Mouse (Mus musculus) thymus, adult 2 months (tissue): ENCODE results near the gene Phb. TPM values are rescaled to one million over a fixed set of nuclear protein-coding genes. Genes with fewer than 3 reads are reported as not detected.

Source experiments
- DNase-seq: peaks from one replicate; pipeline ENCODE4 v3.0.0; 2021
- H3K27ac ChIP-seq: fragments of 200-500 bp; 2 replicates; pipeline ENCODE4 v1.5.1; 2012; ENCODE audit warnings: low read length, control low read depth; ENCODE audit not compliant: control insufficient read depth, insufficient read depth
- H3K27me3 ChIP-seq: fragments of 200-500 bp; 2 replicates; pipeline ENCODE4 v1.6.1; 2012; ENCODE audit warnings: mild to moderate bottlenecking, low read length, moderate library complexity, mixed read lengths; ENCODE audit not compliant: control insufficient read depth, insufficient read depth
- H3K36me3 ChIP-seq: fragments of 200-500 bp; 2 replicates; pipeline ENCODE4 v1.6.1; 2012; ENCODE audit warnings: mild to moderate bottlenecking, low read length, moderate library complexity; ENCODE audit not compliant: control insufficient read depth, insufficient read depth
- H3K4me1 ChIP-seq: fragments of 200-500 bp; replicated peaks from 2 replicates; pipeline ENCODE4 v1.6.1; 2012; ENCODE audit warnings: low read length; ENCODE audit not compliant: control insufficient read depth, insufficient read depth
- H3K4me3 ChIP-seq: fragments of 200-500 bp; 2 replicates; pipeline ENCODE4 v1.5.1; 2012; ENCODE audit warnings: mild to moderate bottlenecking, low read length, control low read depth, moderate library complexity; ENCODE audit not compliant: control insufficient read depth, insufficient read depth
- CTCF ChIP-seq: fragments of 200-500 bp; IDR thresholded peaks from 2 replicates; pipeline ENCODE4 v1.5.1; 2012; ENCODE audit warnings: mild to moderate bottlenecking, control low read depth, low read length, moderate library complexity, borderline replicate concordance; ENCODE audit not compliant: control insufficient read depth, poor library complexity, insufficient read depth; ENCODE audit errors: extremely low read depth
- POLR2A ChIP-seq: fragments of 200-500 bp; IDR thresholded peaks from 2 replicates; pipeline ENCODE4 v1.6.1; 2012; ENCODE audit warnings: mild to moderate bottlenecking, low read length, control low read depth, moderate library complexity; ENCODE audit not compliant: control insufficient read depth, poor library complexity, insufficient read depth; ENCODE audit errors: extremely low read depth
- WGBS: fragments of 180-500 bp; shearing (Covaris S2); methylation state at CpG from one replicate; pipeline ENCODE4 v1.1.7; 2018; 5-methylcytosine and 5-hydroxymethylcytosine counted together
- polyA plus RNA-seq: library from polyadenylated mRNA; depleted of rRNA; stranded (reverse); fragments of >200 nt; gene quantifications from 2 replicates; pipeline ENCODE4 v1.2.3, GENCODE M21; 2012

Phb gene
- polyA plus RNA-seq, 1 experiment, result 103 TPM

DNA sequence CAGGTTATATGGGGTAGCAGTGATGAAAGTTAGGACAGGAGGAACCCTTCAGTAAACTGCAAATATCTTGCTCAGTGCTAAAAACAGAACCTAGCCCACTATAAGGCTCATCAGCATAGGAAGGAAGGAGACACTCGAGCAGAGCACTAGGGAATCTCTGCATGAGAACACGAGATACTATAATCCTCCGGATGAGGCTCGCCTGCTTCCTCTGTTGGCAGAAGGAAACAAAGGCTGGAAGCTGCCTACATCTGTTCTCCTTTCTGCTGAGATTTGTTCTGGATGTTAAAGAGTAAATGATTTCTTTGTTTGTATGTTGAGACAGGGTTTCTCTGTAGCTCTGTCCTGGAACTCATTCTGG is 38.2 kb downstream of the Phb start:
- TF ChIP-seq POLR2A (no peak), CTCF (no peak)
- H3K4me1 ChIP-seq, result no peaks in the 10 kb centered on the region
- H3K27me3 ChIP-seq, result no peaks in the 10 kb centered on the region
- no peaks in the 10 kb centered on the region for H3K36me3 ChIP-seq
- no peak overlapping the region for H3K4me3 ChIP-seq
- DNase-seq, result no peak
- H3K27ac ChIP-seq, result no peak overlapping the region
- 80% methylated on average over 4 of the region's 4 CpGs for WGBS

DNA sequence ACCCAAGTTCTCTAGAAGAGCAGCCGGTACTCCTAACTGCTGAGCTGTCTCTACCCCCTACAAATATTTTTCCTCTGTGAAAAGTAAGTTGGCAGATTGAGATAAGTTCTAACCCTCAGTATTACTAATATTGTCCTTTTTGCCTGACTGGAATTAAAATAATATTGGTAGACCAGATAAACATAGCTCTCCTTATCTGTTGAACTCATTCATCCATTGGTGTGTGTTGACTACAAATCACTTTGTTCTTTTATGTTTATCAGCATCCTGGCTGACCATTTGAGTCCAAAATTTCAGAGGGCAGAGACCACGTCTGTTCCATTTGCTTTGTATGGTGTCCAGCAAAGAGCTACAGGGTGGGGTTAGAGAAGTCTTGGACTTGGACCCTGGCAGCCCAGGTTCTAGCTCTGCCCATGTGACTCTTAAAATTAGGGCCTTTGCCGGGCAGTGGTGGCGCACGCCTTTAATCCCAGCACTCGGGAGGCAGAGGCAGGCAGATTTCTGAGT is 42.8 kb downstream of the Phb start:
- no peak overlapping the region for H3K27ac ChIP-seq
- TF ChIP-seq CTCF, result no peak
- no peak for TF ChIP-seq POLR2A
- peaks cover 5% of the 10 kb centered on the region for H3K4me1 ChIP-seq
- DNase-seq, result no peak
- no peaks in the 10 kb centered on the region for H3K27me3 ChIP-seq
- no peak overlapping the region for H3K4me3 ChIP-seq
- no peaks in the 10 kb centered on the region for H3K36me3 ChIP-seq
- WGBS, result 97% methylated on average over 6 of the region's 6 CpGs

DNA sequence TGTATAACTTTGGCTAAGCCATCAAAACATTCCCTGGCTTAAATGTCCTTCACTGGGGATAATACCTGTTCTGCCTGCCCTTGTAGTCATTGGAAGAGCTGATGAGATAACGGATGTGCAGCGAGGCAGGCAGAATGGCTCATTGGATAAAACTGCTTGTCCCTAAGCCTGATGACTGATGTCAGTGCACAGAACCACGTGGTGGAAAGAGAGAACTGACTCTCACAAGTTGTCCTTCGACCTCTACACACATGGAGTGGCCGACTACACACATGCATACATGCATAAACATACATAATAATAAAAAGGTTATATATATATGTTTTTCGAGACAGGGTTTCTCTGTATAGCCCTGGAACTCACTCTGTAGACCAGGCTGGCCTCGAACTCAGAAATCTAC is 43.7 kb downstream of the Phb start:
- TF ChIP-seq CTCF (no peak), POLR2A (no peak)
- Histone ChIP-seq H3K36me3 (no peaks in the 10 kb centered on the region), H3K4me3 (no peak overlapping the region), H3K4me1 (peaks cover 5% of the 10 kb centered on the region), H3K27ac (no peak overlapping the region), H3K27me3 (no peaks in the 10 kb centered on the region)
- WGBS, result 89% methylated on average over 7 of the region's 7 CpGs
- no peak for DNase-seq

DNA sequence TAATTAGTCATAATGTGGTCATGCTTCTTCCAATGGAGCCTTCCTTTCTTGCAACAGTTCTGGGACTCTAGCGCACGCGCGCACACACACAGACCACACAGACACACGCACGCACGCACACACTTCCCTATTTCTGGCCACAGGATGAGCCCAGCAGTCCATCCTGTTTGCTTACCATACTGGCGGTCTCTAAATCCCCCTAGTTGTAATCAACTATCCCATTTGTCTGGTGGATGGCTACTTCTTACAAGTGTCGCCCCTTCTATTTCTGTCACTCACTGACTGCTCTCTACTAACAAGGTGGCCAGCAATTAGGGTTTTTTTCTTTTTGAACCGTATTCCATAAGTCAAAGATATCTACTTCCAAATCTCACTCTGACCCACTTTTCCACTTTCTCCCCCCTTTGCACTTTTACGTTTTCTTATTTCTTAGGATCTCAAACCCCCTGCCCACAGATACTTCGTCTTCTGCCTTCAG is 45.4 kb downstream of the Phb start:
- 5% methylated on average over 12 of the region's 12 CpGs for WGBS
- DNase-seq, result peak; percentile 16
- TF ChIP-seq POLR2A (no peak), CTCF (no peak)
- peaks cover 9% of the 10 kb centered on the region for H3K4me1 ChIP-seq
- H3K27me3 ChIP-seq, result no peaks in the 10 kb centered on the region
- no peaks in the 10 kb centered on the region for H3K36me3 ChIP-seq
- H3K4me3 ChIP-seq, result peak overlapping the region; percentile 23
- H3K27ac ChIP-seq, result no peak overlapping the region; the same call in 1 of the 2 replicates

DNA sequence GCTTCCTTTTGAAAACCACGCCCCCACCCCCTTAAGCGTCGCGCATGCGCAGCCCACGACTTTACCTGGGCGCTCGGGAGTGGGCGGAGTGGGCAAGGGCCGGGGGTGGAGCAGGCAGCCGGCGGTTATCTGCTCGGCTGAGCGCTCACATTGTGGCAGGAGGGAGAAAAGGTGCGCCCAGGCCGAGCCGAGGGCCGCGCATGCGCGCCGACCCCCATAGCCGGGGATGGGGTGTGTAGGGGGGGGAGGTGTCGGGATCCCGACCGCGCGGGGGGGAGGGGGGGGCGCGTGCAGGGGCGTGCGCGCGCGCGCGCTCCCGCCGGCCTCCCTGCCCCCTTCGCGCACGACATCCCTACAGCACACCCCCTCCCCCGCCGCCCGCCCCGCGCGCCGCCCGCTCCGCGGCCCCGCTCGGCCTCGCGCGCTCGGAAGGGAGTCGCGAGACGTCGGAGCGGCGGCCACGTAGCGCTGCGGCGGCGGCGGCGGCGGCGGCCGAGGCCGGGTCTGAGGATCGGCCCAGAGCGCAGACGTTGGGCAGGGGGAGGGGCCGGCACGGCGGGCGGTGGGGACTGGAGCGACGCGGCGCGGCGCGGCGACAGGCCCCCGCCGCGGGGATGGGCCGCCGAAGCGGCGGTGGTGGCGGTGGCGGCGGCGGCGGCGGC is 45.9 kb downstream of the Phb start, which contains the start of gene Zfp652:
Zfp652 (plus strand) TSS at position 111 of the 662 bp plus-strand sequence.
- Histone ChIP-seq H3K4me3 (peak within 1 kb of the TSS; percentile 84), H3K27ac (peak within 1 kb of the TSS; percentile 86), H3K27me3 (no peaks in the 10 kb centered on the region), H3K36me3 (no peaks in the 10 kb centered on the region), H3K4me1 (peaks cover 11% of the 10 kb centered on the region)
- DNase-seq, result peak; percentile 94
- TF ChIP-seq POLR2A (peak; percentile 52; the same call in 1 of the 2 replicates), CTCF (peak; percentile 50; the same call in 1 of the 2 replicates)
- WGBS, result 6% methylated on average over 85 of the region's 103 CpGs

DNA sequence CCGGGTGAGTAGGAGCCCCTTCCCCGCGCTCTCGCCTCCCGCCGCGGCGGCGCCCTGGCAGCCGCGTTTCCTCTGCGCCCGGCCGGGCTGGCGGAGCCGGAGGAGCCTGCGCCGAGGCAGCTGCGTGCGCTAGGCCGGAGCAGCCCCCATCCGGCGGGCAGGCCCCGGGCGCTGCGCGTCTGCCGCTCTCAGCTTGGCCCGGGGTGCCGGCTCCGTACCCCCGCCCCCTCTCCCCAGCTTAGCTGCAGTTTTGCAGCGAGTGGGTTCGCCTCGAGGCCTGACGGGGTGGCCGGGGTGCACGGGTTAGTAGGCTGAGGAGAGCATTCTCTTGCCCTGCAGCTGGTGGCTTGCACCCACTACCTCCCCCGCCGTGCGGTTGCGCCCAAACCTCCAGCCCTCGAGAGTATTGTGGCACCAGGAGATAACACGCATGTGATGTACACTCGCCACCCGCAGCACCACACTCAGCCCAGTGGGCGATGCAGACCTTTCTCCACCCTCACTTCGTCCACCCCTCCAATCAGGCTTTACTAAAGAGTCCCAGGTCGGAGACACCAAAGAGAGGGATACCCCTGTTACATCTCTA is 46.6 kb downstream of the Phb start:
- TF ChIP-seq CTCF (no peak), POLR2A (no peak)
- H3K4me1 ChIP-seq, result peaks cover 11% of the 10 kb centered on the region
- peak overlapping the region; percentile 84 for H3K4me3 ChIP-seq
- no peaks in the 10 kb centered on the region for H3K36me3 ChIP-seq
- under 1% methylated on average over 49 of the region's 49 CpGs for WGBS
- H3K27me3 ChIP-seq, result no peaks in the 10 kb centered on the region
- H3K27ac ChIP-seq, result peak overlapping the region; percentile 86
- peak; percentile 72 for DNase-seq

DNA sequence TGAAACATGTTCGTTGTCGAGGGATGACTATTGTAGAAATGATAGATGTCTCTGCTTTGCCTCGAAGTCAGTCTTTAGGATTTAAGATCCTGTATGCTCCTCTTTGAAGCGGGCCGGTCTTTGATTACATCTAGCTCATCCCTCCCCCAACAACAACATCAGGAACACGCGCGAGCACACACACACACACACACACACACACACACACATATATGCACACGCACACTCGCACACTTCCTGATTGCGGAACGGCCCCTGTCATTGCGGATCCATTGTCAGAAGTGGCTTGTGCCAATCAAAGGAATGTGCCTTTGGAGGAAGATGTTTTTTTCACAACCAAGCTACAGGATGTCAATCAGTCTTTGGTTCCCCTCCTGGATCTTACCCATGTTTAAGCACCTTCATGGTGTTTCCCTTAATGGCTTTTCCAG is 47.1 kb downstream of the Phb start:
- DNase-seq, result no peak
- TF ChIP-seq POLR2A, result no peak
- TF ChIP-seq CTCF, result no peak
- 0% methylated on average over 13 of the region's 13 CpGs for WGBS
- peak overlapping the region; percentile 86 for H3K27ac ChIP-seq
- H3K36me3 ChIP-seq, result no peaks in the 10 kb centered on the region
- no peaks in the 10 kb centered on the region for H3K27me3 ChIP-seq
- H3K4me1 ChIP-seq, result peaks cover 11% of the 10 kb centered on the region
- peak overlapping the region; percentile 84 for H3K4me3 ChIP-seq
